Comparison of ENCODE assay signal across 10 mouse cellular contexts in genomic region chr16:17292751-17293150, GRCm38 (mm10). TPM values are rescaled to one million over a fixed set of nuclear protein-coding genes. Genes with fewer than 3 reads are reported as not detected.
DNase-seq lines count a peak whose midpoint lies in the region; ATAC-seq and TF ChIP-seq lines count a peak whose summit lies in the region.
"Had no signal": no experiment of that assay in that cellular context is flagged by ENCODE, and none has a peak within 500 bp of the region (broad histone marks: within the 10 kb centered on the region; RNA-seq: fewer than 3 reads in every experiment).

No protein-coding gene starts in this region.

- 2% methylated on average over 2 of the region's 2 CpGs for WGBS in limb, embryonic 14.5 days

- peak; percentile 54 to 77 for DNase-seq in left cerebral cortex, adult 18-20 months (ENCODE audit: low spot score in 2 of 2)
- no peak for DNase-seq in left cerebral cortex, adult 11 months (ENCODE audit: low spot score)
- peak; percentile 72 for DNase-seq in R1 (ENCODE audit: low read depth, low spot score)
- DNase-seq in cerebellum, postnatal 14 days, result peak; percentile 83 to 92
- peak; percentile 65 to 69 for DNase-seq in gastrocnemius, postnatal 4 days (ENCODE audit: low spot score in 2 of 2)
- peak; percentile 48 for DNase-seq in limb, embryonic 14.5 days (ENCODE audit: low spot score)
- DNase-seq in thymus, postnatal 4 days, result peak; percentile 95

- H3K4me3 ChIP-seq in limb, embryonic 14.5 days (replicated peaks; ENCODE audit: low read length), result no peak overlapping the region
- H3K4me3 ChIP-seq: neural tube, embryonic 13.5 days had no signal

- H3K4me1 ChIP-seq in limb, embryonic 14.5 days (ENCODE audit: control insufficient read depth, insufficient read depth, low read length), result no peaks in the 10 kb centered on the region
- H3K4me1 ChIP-seq: neural tube, embryonic 13.5 days had no signal

- H3K9ac ChIP-seq in limb, embryonic 14.5 days (ENCODE audit: low read depth, low read length, severe bottlenecking), result no peak overlapping the region
- H3K9ac ChIP-seq: neural tube, embryonic 13.5 days had no signal

- H3K9me3 ChIP-seq in limb, embryonic 14.5 days (ENCODE audit: control insufficient read depth, low read length), result no peaks in the 10 kb centered on the region
- H3K9me3 ChIP-seq: neural tube, embryonic 13.5 days had no signal

- H3K4me2 ChIP-seq in limb, embryonic 14.5 days (replicated peaks; ENCODE audit: low read depth, low read length, severe bottlenecking), result no peak overlapping the region
- H3K4me2 ChIP-seq: neural tube, embryonic 13.5 days had no signal

- H3K27ac ChIP-seq in limb, embryonic 14.5 days (replicated peaks; ENCODE audit: low read depth, low read length), result no peak overlapping the region
- H3K27ac ChIP-seq: neural tube, embryonic 13.5 days had no signal

- peaks cover 71% of the 10 kb centered on the region for H3K36me3 ChIP-seq in limb, embryonic 14.5 days (ENCODE audit: control insufficient read depth, insufficient read depth, low read length)

- no peaks in the 10 kb centered on the region for H3K27me3 ChIP-seq in limb, embryonic 14.5 days (ENCODE audit: control insufficient read depth, insufficient read depth, low read length)
- H3K27me3 ChIP-seq: neural tube, embryonic 13.5 days had no signal

- no peak for ATAC-seq in limb, embryonic 14.5 days (ENCODE audit: low FRiP score, low read depth)
- peak; percentile 78 for ATAC-seq in neutrophil, adult 5-6 weeks (ENCODE audit: extremely low read depth, insufficient number of reproducible peaks, low FRiP score, poor library complexity, severe bottlenecking)

- TF ChIP-seq POLR2A in limb, embryonic 14.5 days (IDR thresholded peaks at IDR 0.05; ENCODE audit: borderline replicate concordance, extremely low read depth, insufficient read depth, insufficient read length), result no peak

RNA-seq across cellular contexts. Expression of gene Tmem191c, which starts 16.9 kb away (rescaled TPM):
- total RNA-seq in left cerebral cortex, adult 18-20 months (2021), result 100 to 1,000 TPM in 1 of 2 experiments, 10 to 100 TPM in 1; 92.5 to 102 TPM
- 1 to 10 TPM; 4.4 to 5.8 TPM for total RNA-seq in gastrocnemius, postnatal 4 days (2021)
- polyA plus RNA-seq in limb, embryonic 14.5 days (2012; rRNA removed), result 23.8 and 28.2 TPM in 2 replicates
- polyA plus RNA-seq in limb, embryonic 14.5 days (2014; fragmentation: Nextera tagmentation; extraction: Ambion mirVana), result 7.5 and 8.2 TPM in 2 replicates
- total RNA-seq in neutrophil, adult 5-6 weeks (2017), result 11.0 and 13.0 TPM in 2 replicates

RNA-seq across cellular contexts. Expression of gene Serpind1, which starts 38.4 kb away (rescaled TPM):
- 1 to 10 TPM; 3.1 TPM for total RNA-seq in left cerebral cortex, adult 18-20 months (2021)
- 1 to 10 TPM in 1 of 2 experiments, under 1 TPM in 1; 0.78 to 1.9 TPM for total RNA-seq in gastrocnemius, postnatal 4 days (2021)
- polyA plus RNA-seq in limb, embryonic 14.5 days (2012; rRNA removed), result 0.43 and 0.51 TPM in 2 replicates
- polyA plus RNA-seq in limb, embryonic 14.5 days (2014; fragmentation: Nextera tagmentation; extraction: Ambion mirVana), result 0.44 and 0.77 TPM in 2 replicates
- total RNA-seq in neutrophil, adult 5-6 weeks (2017), result 0.35 TPM in 1 of 2 replicates, not detected in the other
- total RNA-seq: gastrocnemius, adult 8-10 months had no signal

RNA-seq across cellular contexts. Expression of gene Hic2, which starts 59.4 kb away (rescaled TPM):
- total RNA-seq in left cerebral cortex, adult 18-20 months (2021), result 1 to 10 TPM; 5.3 to 6.1 TPM
- total RNA-seq in gastrocnemius, postnatal 4 days (2021), result 1 to 10 TPM; 2.7 to 3.9 TPM
- 7.8 and 9.1 TPM in 2 replicates for polyA plus RNA-seq in limb, embryonic 14.5 days (2012; rRNA removed)
- 4.6 and 4.9 TPM in 2 replicates for polyA plus RNA-seq in limb, embryonic 14.5 days (2014; fragmentation: Nextera tagmentation; extraction: Ambion mirVana)
- total RNA-seq in neutrophil, adult 5-6 weeks (2017), result 1.2 and 1.7 TPM in 2 replicates
